Mouse (Mus musculus): Measurements from ENCODE around the gene Foxd4.
"Not testable (repeated sequence)": the region's sequence is repeated elsewhere in the genome, so short reads cannot be mapped to it uniquely, and the experiment has no call there.

Gene Foxd4

GRCm38 (mm10) chr19:24875129-24875870 lies 25.7 kb downstream of the Foxd4 start, which contains the start of gene Gm10053:
Gene Gm10053, plus strand, starts transcription at chr19:24875686.
- not testable (repeated sequence) for DNase-seq (ENCODE audit: low read depth, low spot score)

- DNase-seq (ENCODE audit: low read depth, low spot score), result peak; percentile 13
Observed at GRCm38 (mm10) chr19:24873873-24874272, 27.1 kb downstream of the Foxd4 start.

GRCm38 (mm10) chr19:24871037-24871635 lies 29.9 kb downstream of the Foxd4 start:
- peak; percentile 82 for DNase-seq (ENCODE audit: low read depth, low spot score)

GRCm38 (mm10) chr19:24865436-24865835 lies 35.6 kb downstream of the Foxd4 start:
- no peak for DNase-seq (ENCODE audit: low read depth, low spot score)

GRCm38 (mm10) chr19:24861612-24862451 lies 39.2 kb downstream of the Foxd4 start, which contains the start of gene Pgm5:
Gene Pgm5, minus strand, starts transcription at chr19:24861855.
- no peak for DNase-seq (ENCODE audit: low read depth, low spot score)

- DNase-seq (ENCODE audit: low read depth, low spot score), result no peak
Observed at GRCm38 (mm10) chr19:24861276-24861611, 39.8 kb downstream of the Foxd4 start.

- DNase-seq (ENCODE audit: low read depth, low spot score), result peak; percentile 16
Observed at GRCm38 (mm10) chr19:24851456-24852315, 49.3 kb downstream of the Foxd4 start.

Data from brain, adult 2 months (tissue).